29 mouse cellular contexts compared by ENCODE assay signal in genomic region chr12:40581037-40581436, GRCm38 (mm10).
DNase-seq lines count a peak whose midpoint lies in the region; ATAC-seq and TF ChIP-seq lines count a peak whose summit lies in the region.
"Had no signal": no experiment of that assay in that cellular context is flagged by ENCODE, and none has a peak within 500 bp of the region (broad histone marks: within the 10 kb centered on the region; RNA-seq: fewer than 3 reads in every experiment).

No protein-coding gene starts in this region.

- peak overlapping the region; percentile 85 for H3K27ac ChIP-seq in gastrocnemius, adult 2 months
- H3K27ac ChIP-seq in CH12.LX (ENCODE audit: insufficient read depth, low read depth): no peak overlapping the region
- H3K27ac ChIP-seq in embryonic fibroblast, embryonic 13.5 days (ENCODE audit: insufficient read depth, low read length): peak overlapping the region; percentile 91
- no peak overlapping the region for H3K27ac ChIP-seq in stomach, postnatal 0 days (replicated peaks)
- H3K27ac ChIP-seq: forebrain, embryonic 12.5 days; liver, embryonic 15.5 days had no signal

- intact Hi-C loops in gastrocnemius, adult 2 months (cut with DNase I): loop anchor here (5.0 to 10.0 kb wide), 2 partner anchors 86 to 356 kb away; no protein-coding TSS in a partner anchor
- intact Hi-C loops in heart, postnatal 14 days (cut with DNase I): no loop called here

- H3K79me2 ChIP-seq in CH12.LX (replicated peaks; ENCODE audit: control insufficient read depth, extremely low read depth, insufficient read depth, poor library complexity, severe bottlenecking): no peaks in the 10 kb centered on the region

- H3K9me3 ChIP-seq in CH12.LX (replicated peaks; ENCODE audit: low read length): no peaks in the 10 kb centered on the region
- H3K9me3 ChIP-seq in stomach, postnatal 0 days (ENCODE audit: control insufficient read depth, low read length): no peaks in the 10 kb centered on the region
- H3K9me3 ChIP-seq: forebrain, embryonic 12.5 days; G1E; liver, embryonic 15.5 days had no signal

- peak overlapping the region; percentile 7; the same call in 1 of the 2 replicates for H3K4me3 ChIP-seq in gastrocnemius, adult 2 months
- H3K4me3 ChIP-seq in CH12.LX (replicated peaks in 1 of 3; ENCODE audit: low read depth in 2 of 3, low read length in 2 of 3, poor library complexity in 1 of 3): no peak overlapping the region
- H3K4me3 ChIP-seq in embryonic fibroblast, embryonic 13.5 days (ENCODE audit: insufficient read depth, low read length): no peak overlapping the region
- H3K4me3 ChIP-seq in stomach, postnatal 0 days (ENCODE audit: low read depth, low read length): no peak overlapping the region
- H3K4me3 ChIP-seq: erythroblast, embryonic 14.5 days; forebrain, embryonic 12.5 days; liver, embryonic 15.5 days had no signal

- no peak overlapping the region for H3K9ac ChIP-seq in CH12.LX (ENCODE audit: insufficient read depth, low read depth)
- H3K9ac ChIP-seq in stomach, postnatal 0 days (ENCODE audit: low read length): no peak overlapping the region
- H3K9ac ChIP-seq: forebrain, embryonic 12.5 days; hindbrain, embryonic 14.5 days; liver, embryonic 15.5 days; lung, embryonic 14.5 days had no signal

- no peaks in the 10 kb centered on the region for H3K27me3 ChIP-seq in CH12.LX (replicated peaks)
- no peaks in the 10 kb centered on the region for H3K27me3 ChIP-seq in stomach, postnatal 0 days (ENCODE audit: control insufficient read depth, insufficient read depth, low read length)
- H3K27me3 ChIP-seq: forebrain, embryonic 12.5 days; liver, embryonic 15.5 days had no signal

- 63% methylated on average over 3 of the region's 3 CpGs for WGBS in stomach, postnatal 0 days

- no peak for TF ChIP-seq POLR2A in CH12.LX (IDR thresholded peaks at IDR 0.05; ENCODE audit: low read depth, low read length)
- TF ChIP-seq POLR2A in embryonic fibroblast, embryonic 13.5 days (IDR thresholded peaks at IDR 0.05; ENCODE audit: low read depth, low read length): no peak

- DNase-seq in gastrocnemius, adult 2 months: no peak
- DNase-seq in gastrocnemius, postnatal 25 days: no peak
- DNase-seq in 3T3-L1 (ENCODE audit: low read depth, low spot score): peak; percentile 57
- DNase-seq in CH12.LX (ENCODE audit: extremely low read depth): peak; percentile 6
- no peak for DNase-seq in stomach, postnatal 0 days (ENCODE audit: low spot score)
- DNase-seq in heart, postnatal 14 days: no peak
- DNase-seq: adrenal gland, postnatal 14 days; cerebellum, adult 11-12 months; cerebellum, adult 9-11 months; gastrocnemius, postnatal 36 days; heart, adult 18-20 months; heart, postnatal 4 days; kidney, adult 11 months; kidney, postnatal 25 days; lung, embryonic 14.5 days; lung, postnatal 14 days; midbrain, embryonic 14.5 days; right cerebral cortex, adult 18-20 months; spleen, adult 18-20 months; thymus, adult 18-20 months; thymus, postnatal 25 days had no signal

- TF ChIP-seq EP300 in CH12.LX (IDR thresholded peaks at IDR 0.05; ENCODE audit: low read length): no peak
- TF ChIP-seq EP300 in stomach, postnatal 0 days (optimal IDR thresholded peaks at IDR 0.05): no peak

- no peak for ATAC-seq in stomach, postnatal 0 days (ENCODE audit: low FRiP score, low TSS enrichment)
- ATAC-seq: inflammation-experienced regulatory T-cells, adult 6 months had no signal

- dilution Hi-C loops in CH12.LX (cut with MboI; ENCODE audit: extremely low pct_ligation_motif_present, extremely low pct_unique_long_range_greater_than_20kb, low sequenced_read_pairs): no loop called here

- no peak for TF ChIP-seq RAD21 in CH12.LX (IDR thresholded peaks at IDR 0.05; ENCODE audit: low read depth, low read length)

- TF ChIP-seq CTCF in gastrocnemius, adult 2 months (IDR thresholded peaks at IDR 0.05): no peak
- TF ChIP-seq CTCF in CH12.LX (conservative IDR thresholded peaks at IDR 0.05 in 1 of 2, IDR thresholded peaks at IDR 0.05 in 1 of 2; ENCODE audit: low read depth in 2 of 2, low read length in 2 of 2): no peak
- no peak for TF ChIP-seq CTCF in embryonic fibroblast, embryonic 13.5 days (IDR thresholded peaks at IDR 0.05; ENCODE audit: borderline replicate concordance, insufficient read depth, low read length)
- no peak for TF ChIP-seq CTCF in stomach, postnatal 0 days (IDR thresholded peaks at IDR 0.05; ENCODE audit: low read depth)

- no peaks in the 10 kb centered on the region for H3K36me3 ChIP-seq in CH12.LX (replicated peaks in 1 of 2; ENCODE audit: control insufficient read depth in 1 of 2, insufficient read depth in 1 of 2, low read length in 1 of 2)
- no peaks in the 10 kb centered on the region for H3K36me3 ChIP-seq in stomach, postnatal 0 days (ENCODE audit: control insufficient read depth, insufficient read depth, low read length)
- H3K36me3 ChIP-seq: forebrain, embryonic 12.5 days; G1E; liver, embryonic 15.5 days had no signal

- peaks cover 12 to 43% of the 10 kb centered on the region in 2 experiments; a peak in 3 of 4 replicates for H3K4me1 ChIP-seq in CH12.LX (ENCODE audit: control insufficient read depth in 1 of 2, insufficient read depth in 2 of 2)
- peaks cover 13% of the 10 kb centered on the region for H3K4me1 ChIP-seq in embryonic fibroblast, embryonic 13.5 days (ENCODE audit: control insufficient read depth, insufficient read depth, low read length)
- H3K4me1 ChIP-seq in stomach, postnatal 0 days (replicated peaks; ENCODE audit: control insufficient read depth, insufficient read depth): no peaks in the 10 kb centered on the region
- H3K4me1 ChIP-seq: liver, embryonic 15.5 days had no signal

- no peak overlapping the region for H3K4me2 ChIP-seq in CH12.LX (ENCODE audit: insufficient read depth, low read depth, poor library complexity, severe bottlenecking)
- no peak overlapping the region for H3K4me2 ChIP-seq in stomach, postnatal 0 days (replicated peaks; ENCODE audit: low read depth)
- H3K4me2 ChIP-seq: forebrain, embryonic 12.5 days; heart, embryonic 11.5 days; hindbrain, embryonic 14.5 days; liver, embryonic 15.5 days; lung, embryonic 14.5 days had no signal

- in situ Hi-C loops in CH12.LX (cut with MboI; ENCODE audit: low pct_ligation_motif_present, low pct_unique_long_range_greater_than_20kb, low sequenced_read_pairs): no loop called here

TF ChIP-seq in CH12.LX, 34 proteins besides CTCF, POLR2A, EP300 and RAD21:
- TF ChIP-seq UBTF (IDR thresholded peaks at IDR 0.05; ENCODE audit: low read depth, low read length) (no peak), ZNF384 (IDR thresholded peaks at IDR 0.05; ENCODE audit: low read depth, low read length) (no peak), USF2 (conservative IDR thresholded peaks at IDR 0.05; ENCODE audit: low read depth, low read length) (no peak), RCOR1 (conservative IDR thresholded peaks at IDR 0.05; ENCODE audit: low read depth, low read length) (no peak), USF1 (IDR thresholded peaks at IDR 0.05; ENCODE audit: low read depth, low read length) (no peak), MAX (IDR thresholded peaks at IDR 0.05; ENCODE audit: low read length) (no peak), ZC3H11A (IDR thresholded peaks at IDR 0.05; ENCODE audit: low read depth, low read length) (no peak), E2F4 (IDR thresholded peaks at IDR 0.05; ENCODE audit: insufficient replicate concordance, low read depth, low read length) (no peak), SIN3A (IDR thresholded peaks at IDR 0.05; ENCODE audit: low read length) (no peak), CHD2 (IDR thresholded peaks at IDR 0.05; ENCODE audit: low read length) (no peak), ETS1 (conservative IDR thresholded peaks at IDR 0.05; ENCODE audit: low read depth, low read length) (no peak), MYC (IDR thresholded peaks at IDR 0.05; ENCODE audit: low read depth, low read length) (no peak), ELF1 (IDR thresholded peaks at IDR 0.05; ENCODE audit: low read depth, low read length) (no peak), TCF12 (IDR thresholded peaks at IDR 0.05; ENCODE audit: low read depth, low read length) (no peak)

Comparison
In these comparisons a context has a peak if more than half of its experiments do, and no peak if none do; other contexts are left out.
1. DNase-seq: peak in 3T3-L1 (single experiment) and CH12.LX (single experiment); none in gastrocnemius, adult 2 months (single experiment), gastrocnemius, postnatal 25 days (single experiment), stomach, postnatal 0 days (single experiment) and heart, postnatal 14 days (0 of 2).
2. H3K27ac ChIP-seq: peak in gastrocnemius, adult 2 months (single experiment) and embryonic fibroblast, embryonic 13.5 days (single experiment); none in CH12.LX (single experiment) and stomach, postnatal 0 days (single experiment).